Mouse (Mus musculus) MEL (cell line): ENCODE measurements around the gene Rsph1. TPM values are rescaled to one million over a fixed set of nuclear protein-coding genes. Genes with fewer than 3 reads are reported as not detected.
A peak's percentile ranks its signal among the peaks of the same experiment; 100 is the strongest.

Experiments
- DNase-seq: peaks from one replicate; pipeline ENCODE4 v3.0.0; 2011; ENCODE audit warnings: low read depth, low spot score
- H3K27ac ChIP-seq: 2 replicates; pipeline ENCODE4 v1.5.1; 2012; ENCODE audit warnings: low read depth, mild to moderate bottlenecking, control low read depth, low read length, moderate library complexity; ENCODE audit not compliant: control insufficient read depth
- H3K27me3 ChIP-seq, 2 experiments: fragments of 150-350 bp in 1 of 2; sonication (generic) in 1 of 2; 2 replicates each; pipeline ENCODE4 v1.6.1; 2012; ENCODE audit warnings: low read length in 2 of 2, mild to moderate bottlenecking in 2 of 2, improper control_type of control experiment in 1 of 2, moderate library complexity in 1 of 2; ENCODE audit not compliant: insufficient read depth in 2 of 2, control insufficient read depth in 1 of 2
- H3K36me3 ChIP-seq, 2 experiments: 2 replicates each; pipeline ENCODE4 v1.6.1; 2012 to 2014; ENCODE audit warnings: low read length in 2 of 2, improper control_type of control experiment in 1 of 2, inconsistent platforms in 1 of 2, mild to moderate bottlenecking in 1 of 2; ENCODE audit not compliant: insufficient read depth in 2 of 2, control insufficient read depth in 1 of 2
- H3K4me1 ChIP-seq, 2 experiments: fragments of 150-350 bp in 1 of 2; sonication (generic) in 1 of 2; 2 replicates each; pipeline ENCODE4 v1.6.1; 2012; ENCODE audit warnings: low read length in 2 of 2, improper control_type of control experiment in 1 of 2, mild to moderate bottlenecking in 1 of 2; ENCODE audit not compliant: insufficient read depth in 2 of 2, control insufficient read depth in 1 of 2
- H3K4me3 ChIP-seq, 2 experiments: fragments of 150-350 bp in 1 of 2; sonication (generic) in 1 of 2; 2 replicates each; pipeline ENCODE4 v1.5.1; 2012; ENCODE audit warnings: low read depth in 2 of 2, low read length in 2 of 2, mild to moderate bottlenecking in 2 of 2, moderate library complexity in 2 of 2, control low read depth in 1 of 2, improper control_type of control experiment in 1 of 2; ENCODE audit not compliant: control insufficient read depth in 1 of 2, insufficient read depth in 1 of 2
- H3K79me2 ChIP-seq: 2 replicates; pipeline ENCODE4 v1.6.1; 2012; ENCODE audit warnings: mild to moderate bottlenecking, low read length, moderate library complexity; ENCODE audit not compliant: control insufficient read depth, poor library complexity, insufficient read depth
- H3K9ac ChIP-seq: 2 replicates; pipeline ENCODE4 v1.6.1; 2012; ENCODE audit warnings: low read depth, mild to moderate bottlenecking, control low read depth, low read length, moderate library complexity; ENCODE audit not compliant: control insufficient read depth, poor library complexity, severe bottlenecking
- H3K9me3 ChIP-seq: fragments of 150-350 bp; sonication (generic); replicated peaks from 2 replicates; pipeline ENCODE4 v1.6.1; 2012; ENCODE audit warnings: mild to moderate bottlenecking, low read length, improper control_type of control experiment, moderate library complexity; ENCODE audit not compliant: insufficient read depth
- CTCF ChIP-seq, 3 experiments: IDR thresholded peaks in 2 of 3; conservative IDR thresholded peaks in 1 of 3; 2 replicates each; pipeline ENCODE4 v1.5.1; 2011 to 2012; ENCODE audit warnings: low read length in 3 of 3, low read depth in 2 of 3, mild to moderate bottlenecking in 2 of 3, improper control_type of control experiment in 1 of 3, inconsistent platforms in 1 of 3, mixed read lengths in 1 of 3, moderate library complexity in 1 of 3; ENCODE audit not compliant: control insufficient read depth in 1 of 3, insufficient read depth in 1 of 3, poor library complexity in 1 of 3, severe bottlenecking in 1 of 3
- E2F4 ChIP-seq: IDR thresholded peaks from 2 replicates; pipeline ENCODE4 v1.6.1; 2011; ENCODE audit warnings: low read depth, low read length, improper control_type of control experiment, borderline replicate concordance
- ELF1 ChIP-seq: IDR thresholded peaks from 2 replicates; pipeline ENCODE4 v1.6.1; 2014; ENCODE audit warnings: low read depth, mild to moderate bottlenecking, inconsistent platforms, low read length, improper control_type of control experiment, moderate library complexity
- ETS1 ChIP-seq: IDR thresholded peaks from 2 replicates; pipeline ENCODE4 v1.6.1; 2012; ENCODE audit warnings: low read depth, mild to moderate bottlenecking, inconsistent platforms, low read length, improper control_type of control experiment, moderate library complexity
- JUND ChIP-seq: IDR thresholded peaks from 2 replicates; pipeline ENCODE4 v1.6.1; 2011; ENCODE audit warnings: low read depth, mild to moderate bottlenecking, improper control_type of control experiment, low read length
- KAT2A ChIP-seq: conservative IDR thresholded peaks from 2 replicates; pipeline ENCODE4 v1.6.1; 2012; ENCODE audit warnings: low read depth, low read length, improper control_type of control experiment, inconsistent platforms
- MAZ ChIP-seq: IDR thresholded peaks from 2 replicates; pipeline ENCODE4 v1.6.1; 2012; ENCODE audit warnings: low read depth, mild to moderate bottlenecking, inconsistent platforms, low read length, improper control_type of control experiment
- MEF2A ChIP-seq: IDR thresholded peaks from 2 replicates; pipeline ENCODE4 v1.6.1; 2014; ENCODE audit warnings: low read depth, mild to moderate bottlenecking, inconsistent platforms, low read length, improper control_type of control experiment; ENCODE audit not compliant: poor library complexity, insufficient replicate concordance, severe bottlenecking; ENCODE audit errors: extremely low read depth
- NELFE ChIP-seq: IDR thresholded peaks from 2 replicates; pipeline ENCODE4 v1.6.1; 2011; ENCODE audit warnings: low read depth, low read length, improper control_type of control experiment
- POLR2A ChIP-seq, 2 experiments: IDR thresholded peaks; 2 replicates each; pipeline ENCODE4 v1.6.1; 2011 to 2012; ENCODE audit warnings: low read length in 2 of 2, mild to moderate bottlenecking in 2 of 2, control low read depth in 1 of 2, improper control_type of control experiment in 1 of 2, low read depth in 1 of 2, moderate library complexity in 1 of 2; ENCODE audit not compliant: control insufficient read depth in 1 of 2, insufficient read depth in 1 of 2, poor library complexity in 1 of 2
- POLR2AphosphoS2 ChIP-seq: IDR thresholded peaks from 2 replicates; pipeline ENCODE4 v1.6.1; 2011; ENCODE audit warnings: low read length, improper control_type of control experiment
- RCOR1 ChIP-seq: IDR thresholded peaks from 2 replicates; pipeline ENCODE4 v1.6.1; 2012; ENCODE audit warnings: low read depth, mild to moderate bottlenecking, inconsistent platforms, low read length, improper control_type of control experiment
- SMC3 ChIP-seq: IDR thresholded peaks from 2 replicates; pipeline ENCODE4 v1.6.1; 2011; ENCODE audit warnings: low read depth, low read length, improper control_type of control experiment
- TAL1 ChIP-seq: IDR thresholded peaks from 2 replicates; pipeline ENCODE4 v1.6.1; 2012; ENCODE audit warnings: mild to moderate bottlenecking, inconsistent platforms, low read length, moderate library complexity, mixed read lengths
- UBTF ChIP-seq: IDR thresholded peaks from 2 replicates; pipeline ENCODE4 v1.6.1; 2012; ENCODE audit warnings: low read depth, mild to moderate bottlenecking, inconsistent platforms, low read length, improper control_type of control experiment, moderate library complexity, borderline replicate concordance; ENCODE audit not compliant: insufficient read depth
- USF1 ChIP-seq: IDR thresholded peaks from 2 replicates; pipeline ENCODE4 v1.6.1; 2014; ENCODE audit warnings: low read depth, mild to moderate bottlenecking, inconsistent platforms, low read length, improper control_type of control experiment, moderate library complexity
- ZKSCAN1 ChIP-seq: IDR thresholded peaks from 2 replicates; pipeline ENCODE4 v1.6.1; 2012; ENCODE audit warnings: low read depth, mild to moderate bottlenecking, inconsistent platforms, low read length, improper control_type of control experiment, moderate library complexity
- ZMIZ1 ChIP-seq: IDR thresholded peaks from 2 replicates; pipeline ENCODE4 v1.6.1; 2012; ENCODE audit warnings: low read depth, mild to moderate bottlenecking, inconsistent platforms, low read length, improper control_type of control experiment, moderate library complexity
- polyA plus RNA-seq, 2 experiments: library from polyadenylated mRNA; stranded (reverse) in 1 of 2; unstranded in 1 of 2; fragments of >175 nt in 1 of 2; fragments of >200 nt in 1 of 2; gene quantifications; 2 replicates each; pipeline versions ENCODE4 v1.2.1 to v1.2.4; 2012; ENCODE audit warnings: low replicate concordance in 2 of 2, low read depth in 1 of 2; ENCODE audit not compliant: insufficient read length in 2 of 2, insufficient read depth in 1 of 2, missing spikeins in 1 of 2
- total RNA-seq: library from RNA; depleted of rRNA; stranded (reverse); fragments of 300-350 nt; gene quantifications from 2 replicates; pipeline ENCODE4 v1.2.3, GENCODE M21; 2012

Gene Rsph1
- total and polyA plus RNA-seq, 3 experiments = 1.3 to 3.6 TPM; not detected in 1

DNA sequence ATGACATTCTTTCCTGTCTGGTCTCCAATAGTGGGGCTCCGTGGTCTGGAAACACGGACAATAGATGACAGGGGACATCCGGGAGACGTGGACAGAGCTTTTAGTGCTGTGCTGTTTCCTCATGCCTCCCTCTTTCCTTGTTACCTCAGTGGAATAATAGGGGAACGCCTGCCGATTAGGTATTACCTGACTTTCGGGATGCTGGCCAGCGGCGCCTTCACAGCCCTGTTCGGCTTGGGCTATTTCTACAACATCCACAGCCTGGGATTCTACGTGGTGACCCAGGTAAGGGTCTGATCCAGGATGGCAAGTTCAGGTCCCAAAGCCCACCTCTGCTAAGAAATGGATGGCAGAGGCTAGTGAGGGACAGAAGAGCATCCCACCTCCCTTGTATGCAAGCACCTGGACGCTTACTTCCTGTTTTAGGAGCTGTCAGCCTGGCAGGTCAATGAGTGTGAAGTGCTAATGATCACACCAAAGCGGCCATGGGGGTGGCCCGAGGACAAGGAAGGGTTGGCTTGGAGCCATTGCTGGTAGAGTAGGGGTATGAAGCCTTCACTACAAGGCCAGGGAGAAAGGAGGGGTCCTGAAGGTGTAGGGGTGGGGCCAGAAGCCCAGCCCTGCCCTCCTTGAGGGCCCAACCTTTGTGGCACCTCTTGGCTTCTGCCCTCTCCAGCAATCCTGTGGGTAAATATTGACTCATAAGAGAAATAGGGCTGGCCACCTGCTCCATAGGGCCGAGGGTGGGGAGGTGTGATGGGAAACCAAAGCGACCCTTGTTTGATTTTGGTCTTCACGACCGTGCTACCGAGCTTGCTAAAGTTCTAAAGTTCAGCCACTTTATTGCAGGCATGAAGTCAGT, 42.0 kb upstream of the Rsph1 start:
- no peak overlapping the region for H3K9ac ChIP-seq
- H3K79me2 ChIP-seq = no peaks in the 10 kb centered on the region
- H3K9me3 ChIP-seq = no peaks in the 10 kb centered on the region
- no peak overlapping the region for H3K4me3 ChIP-seq
- no peaks in the 10 kb centered on the region; a peak in 1 of 4 replicates for H3K36me3 ChIP-seq
- H3K4me1 ChIP-seq = no peaks in the 10 kb centered on the region
- H3K27me3 ChIP-seq = no peaks in the 10 kb centered on the region
- no peak overlapping the region for H3K27ac ChIP-seq
- no peak for DNase-seq
- TF ChIP-seq MEF2A = no peak
- TF ChIP-seq ZKSCAN1 = no peak
- no peak for TF ChIP-seq NELFE
- TF ChIP-seq JUND = no peak
- TF ChIP-seq POLR2AphosphoS2 = no peak
- TF ChIP-seq ELF1 = no peak
- TF ChIP-seq RCOR1 = no peak
- no peak for TF ChIP-seq POLR2A (IDR thresholded peaks at IDR 0.05; ENCODE audit: control insufficient read depth in 1 of 2, insufficient read depth in 1 of 2, low read depth in 1 of 2, low read length in 2 of 2, poor library complexity in 1 of 2)

DNA sequence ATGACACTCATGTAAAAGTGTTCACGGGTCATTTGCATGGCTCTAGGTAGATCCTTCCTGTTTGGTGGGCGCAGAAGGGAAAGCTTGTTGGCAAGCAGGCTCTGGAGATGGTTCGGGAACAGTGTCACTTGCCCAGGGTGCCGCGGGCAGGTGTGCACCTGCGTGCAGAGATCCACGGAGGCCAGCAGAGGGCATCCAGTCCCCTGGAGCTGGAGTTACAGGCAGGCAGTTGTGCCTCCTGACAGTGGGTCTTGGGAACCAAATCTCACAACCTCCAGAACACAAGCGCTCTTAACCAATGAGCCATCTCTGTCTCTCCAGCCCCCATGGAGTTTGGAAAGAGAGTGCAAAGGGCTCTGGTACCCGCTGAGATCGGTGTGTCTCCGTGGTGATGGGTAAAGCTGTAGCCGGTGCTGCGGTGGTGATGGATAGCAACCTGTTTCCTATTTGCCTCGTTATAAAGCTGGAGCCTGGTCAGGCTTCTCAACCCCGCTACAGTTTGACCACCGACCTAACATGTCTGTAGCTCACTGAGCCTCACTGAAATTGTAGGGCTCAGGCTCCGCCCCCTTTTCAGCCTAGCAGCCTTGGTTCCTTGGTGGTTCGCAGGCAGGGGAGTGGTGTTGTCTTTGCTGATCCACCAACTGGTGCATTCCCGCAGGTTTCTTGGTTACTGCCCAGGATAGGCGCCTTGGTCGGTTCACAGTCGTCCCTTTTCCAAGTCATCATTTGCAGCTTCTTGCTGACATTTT, 40.5 kb upstream of the Rsph1 start:
- H3K36me3 ChIP-seq = no peaks in the 10 kb centered on the region; a peak in 1 of 4 replicates
- no peaks in the 10 kb centered on the region for H3K9me3 ChIP-seq
- DNase-seq = no peak
- no peaks in the 10 kb centered on the region for H3K79me2 ChIP-seq
- no peaks in the 10 kb centered on the region for H3K27me3 ChIP-seq
- TF ChIP-seq TAL1 (no peak), ZMIZ1 (no peak), CTCF (IDR thresholded peaks at IDR 0.05 in 2 of 3, conservative IDR thresholded peaks at IDR 0.05 in 1 of 3; ENCODE audit: control insufficient read depth in 1 of 3, insufficient read depth in 1 of 3, low read depth in 2 of 3, low read length in 3 of 3, poor library complexity in 1 of 3, severe bottlenecking in 1 of 3) (peak in 2 of 3 experiments; percentile 36 to 48; a peak in 4 of 6 replicates), KAT2A (no peak), RCOR1 (no peak), E2F4 (no peak), SMC3 (peak; percentile 26), ETS1 (no peak), ELF1 (no peak), UBTF (no peak), USF1 (no peak), MAZ (no peak), ZKSCAN1 (no peak)
- H3K9ac ChIP-seq = no peak overlapping the region
- H3K27ac ChIP-seq = no peak overlapping the region
- H3K4me3 ChIP-seq = no peak overlapping the region
- H3K4me1 ChIP-seq = no peaks in the 10 kb centered on the region
